Comparison of ENCODE assay signal across 17 mouse cellular contexts in genomic region chr4:145256144-145256543, GRCm38 (mm10). TPM values are rescaled to one million over a fixed set of nuclear protein-coding genes. Genes with fewer than 3 reads are reported as not detected.
"Had no signal": no experiment of that assay in that cellular context is flagged by ENCODE, and none has a peak within 500 bp of the region (broad histone marks: within the 10 kb centered on the region; RNA-seq: fewer than 3 reads in every experiment).

No protein-coding gene starts in this region.

- H3K4me3 ChIP-seq: neural tube, embryonic 13.5 days; neural tube, embryonic 15.5 days; stomach, embryonic 15.5 days had no signal

- H3K9ac ChIP-seq: neural tube, embryonic 13.5 days; neural tube, embryonic 15.5 days; stomach, embryonic 15.5 days had no signal

- H3K9me3 ChIP-seq: neural tube, embryonic 13.5 days; neural tube, embryonic 15.5 days; stomach, embryonic 15.5 days had no signal

- H3K36me3 ChIP-seq: neural tube, embryonic 13.5 days; neural tube, embryonic 15.5 days; stomach, embryonic 15.5 days had no signal

- H3K4me2 ChIP-seq: neural tube, embryonic 13.5 days; neural tube, embryonic 15.5 days; stomach, embryonic 15.5 days had no signal

- DNase-seq: retina, postnatal 1 day; right cerebral cortex, adult 18-20 months; right cerebral cortex, postnatal 14 days; right cerebral cortex, postnatal 25 days; right cerebral cortex, postnatal 4 days; spleen, adult 18-20 months; thymus, adult 18-20 months; thymus, adult 2 months; thymus, postnatal 14 days; thymus, postnatal 25 days; thymus, postnatal 36 days; thymus, postnatal 4 days had no signal

- H3K4me1 ChIP-seq: neural tube, embryonic 15.5 days; stomach, embryonic 15.5 days had no signal

- H3K27ac ChIP-seq: neural tube, embryonic 13.5 days; neural tube, embryonic 15.5 days; stomach, embryonic 15.5 days; stomach, postnatal 0 days had no signal

- H3K27me3 ChIP-seq: neural tube, embryonic 13.5 days; neural tube, embryonic 15.5 days; stomach, embryonic 15.5 days had no signal

RNA-seq across cellular contexts. Expression of gene Tnfrsf8, which starts 58.8 kb away (rescaled TPM):
- polyA plus RNA-seq: neural tube, embryonic 13.5 days; neural tube, embryonic 14.5 days had no signal
